Mouse (Mus musculus): ENCODE data around the gene Gm12184. TPM values are rescaled to one million over a fixed set of nuclear protein-coding genes. Genes with fewer than 3 reads are reported as not detected.
"Not testable (repeated sequence)": the region's sequence is repeated elsewhere in the genome, so short reads cannot be mapped to it uniquely, and the experiment has no call there.

The Gm12184 gene
- polyA plus RNA-seq, 1 experiment from 2014 or later, result 3.1 TPM

- ATAC-seq (ENCODE audit: low FRiP score, low read depth), result no peak
- Histone ChIP-seq H3K4me3 (peak overlapping the region; percentile 62), H3K27ac (no peak overlapping the region), H3K9me3 (no peaks in the 10 kb centered on the region), H3K4me1 (peaks cover 7% of the 10 kb centered on the region), H3K9ac (no peak overlapping the region), H3K36me3 (no peaks in the 10 kb centered on the region), H3K4me2 (replicated peaks) (peak overlapping the region; percentile 63), H3K27me3 (peaks cover 13% of the 10 kb centered on the region; the same call in 1 of the 2 replicates)
- 49% methylated on average over 8 of the region's 9 CpGs for WGBS
Observed at GRCm38 (mm10) chr11:48833078-48833730, 6.7 kb upstream of the Gm12184 start.

DNA sequence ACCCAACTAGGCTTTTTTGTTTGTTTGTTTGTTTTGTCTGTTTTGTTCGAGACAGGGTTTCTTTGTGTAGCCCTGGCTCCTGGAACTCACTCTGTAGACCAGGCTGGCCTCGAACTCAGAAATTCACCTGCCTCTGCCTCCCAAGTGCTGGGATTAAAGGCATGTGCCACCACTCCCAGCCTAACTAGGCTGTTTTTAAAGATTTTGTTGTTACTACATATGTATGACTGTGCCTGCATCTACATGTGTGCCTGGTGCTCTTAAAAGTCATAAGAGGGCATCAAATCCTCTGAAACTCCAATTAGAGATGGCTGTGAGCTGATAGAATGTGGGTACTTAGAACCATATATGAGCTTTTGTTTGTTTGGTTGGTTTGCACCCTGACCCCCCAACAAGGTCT lies 4.8 kb upstream of the Gm12184 start:
- Histone ChIP-seq H3K4me2 (replicated peaks) (no peak overlapping the region), H3K36me3 (no peaks in the 10 kb centered on the region), H3K4me1 (0 out of 2 replicates have a peak, but pooled peaks cover 8% of the 10 kb centered on the region), H3K9me3 (no peaks in the 10 kb centered on the region), H3K9ac (no peak overlapping the region), H3K27me3 (peaks cover 3% of the 10 kb centered on the region; the same call in 1 of the 2 replicates), H3K27ac (no peak overlapping the region), H3K4me3 (no peak overlapping the region)
- ATAC-seq (ENCODE audit: low FRiP score, low read depth), result no peak
- WGBS, result 72% methylated on average over 2 of the region's 2 CpGs

DNA sequence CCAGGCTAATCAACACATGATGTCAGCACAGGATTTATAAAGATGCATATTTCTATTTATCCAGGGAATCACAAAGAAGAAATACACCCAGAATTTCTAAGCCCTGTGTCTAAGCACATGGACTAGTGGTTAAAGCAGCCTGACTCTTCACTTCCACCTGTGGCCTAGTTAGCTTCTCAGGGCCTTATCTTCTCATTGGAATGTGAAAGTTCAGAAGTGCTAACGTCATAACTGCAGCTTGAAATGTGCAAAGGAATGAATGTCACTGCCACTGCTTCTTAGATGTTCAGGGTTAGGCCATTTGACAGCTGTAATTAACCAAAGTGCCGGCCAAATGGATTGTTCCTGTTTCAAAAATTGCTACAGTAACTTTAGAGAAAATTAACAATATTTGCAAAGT lies 3.8 kb upstream of the Gm12184 start:
- Histone ChIP-seq H3K9me3 (no peaks in the 10 kb centered on the region), H3K36me3 (no peaks in the 10 kb centered on the region), H3K27me3 (no peaks in the 10 kb centered on the region), H3K4me1 (0 out of 2 replicates have a peak, but pooled peaks cover 8% of the 10 kb centered on the region), H3K4me3 (no peak overlapping the region), H3K4me2 (replicated peaks) (no peak overlapping the region), H3K27ac (no peak overlapping the region), H3K9ac (no peak overlapping the region)
- WGBS, result 61% methylated on average over 2 of the region's 2 CpGs
- no peak for ATAC-seq (ENCODE audit: low FRiP score, low read depth)

GRCm38 (mm10) chr11:48827926-48828325 lies 1.5 kb upstream of the Gm12184 start:
- no peaks in the 10 kb centered on the region for H3K9me3 ChIP-seq
- no peak overlapping the region for H3K9ac ChIP-seq
- no peak for ATAC-seq (ENCODE audit: low FRiP score, low read depth)
- no peak overlapping the region for H3K27ac ChIP-seq
- no peak overlapping the region for H3K4me2 ChIP-seq (replicated peaks)
- H3K36me3 ChIP-seq, result no peaks in the 10 kb centered on the region
- H3K4me3 ChIP-seq, result no peak overlapping the region
- H3K27me3 ChIP-seq, result peaks cover 14% of the 10 kb centered on the region
- WGBS, result 77% methylated on average over 6 of the region's 6 CpGs
- peaks cover 22% of the 10 kb centered on the region; the same call in 1 of the 2 replicates for H3K4me1 ChIP-seq

- Histone ChIP-seq H3K9ac (peak overlapping the region; percentile 59), H3K36me3 (no peaks in the 10 kb centered on the region), H3K27me3 (peaks cover 14% of the 10 kb centered on the region), H3K9me3 (no peaks in the 10 kb centered on the region), H3K4me3 (peak overlapping the region; percentile 50), H3K4me2 (replicated peaks) (peak overlapping the region; percentile 67), H3K27ac (peak overlapping the region; percentile 75), H3K4me1 (peaks cover 22% of the 10 kb centered on the region; the same call in 1 of the 2 replicates)
- under 1% methylated on average over 6 of the region's 6 CpGs for WGBS
- peak; percentile 25; the same call in 1 of the 2 replicates for ATAC-seq (ENCODE audit: low FRiP score, low read depth)
Observed at GRCm38 (mm10) chr11:48826752-48827096, 269 bp upstream of the Gm12184 start.

DNA sequence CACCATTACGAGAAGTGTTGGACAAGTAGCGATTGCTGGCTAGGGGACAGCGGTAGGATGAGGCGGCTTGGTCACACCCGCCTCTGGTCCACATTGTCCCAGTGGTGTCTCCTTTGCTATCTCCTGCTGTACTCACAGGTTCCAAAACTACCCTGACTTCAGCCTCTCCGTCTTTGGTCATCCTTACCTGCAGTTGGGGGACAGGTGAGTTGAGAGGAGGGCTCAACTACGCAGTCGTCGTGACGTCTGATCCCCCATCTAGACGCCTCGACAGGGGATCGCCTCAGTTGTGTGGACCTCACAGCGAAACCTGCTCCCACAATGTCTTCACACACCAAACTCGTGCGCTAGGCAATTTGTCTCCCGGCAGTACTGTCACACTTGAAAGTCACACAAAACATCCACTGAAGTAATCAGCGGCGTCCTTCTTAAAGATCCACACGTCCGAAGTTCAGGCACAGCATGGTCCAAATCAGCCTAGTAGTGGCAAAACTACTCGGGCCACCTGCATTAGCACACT lies 2.1 kb downstream of the Gm12184 start:
- Histone ChIP-seq H3K4me1 (peaks cover 22% of the 10 kb centered on the region; the same call in 1 of the 2 replicates), H3K27me3 (peaks cover 14% of the 10 kb centered on the region)
- WGBS, result 4% methylated on average over 22 of the region's 22 CpGs

GRCm38 (mm10) chr11:48823536-48823972 lies 2.9 kb downstream of the Gm12184 start:
- ATAC-seq (ENCODE audit: low FRiP score, low read depth), result no peak; the same call in 1 of the 2 replicates
- under 1% methylated on average over 15 of the region's 15 CpGs for WGBS

More for the DNA sequence above, 2.1 kb downstream of the Gm12184 start:
- H3K36me3 ChIP-seq, result no peaks in the 10 kb centered on the region
- H3K4me2 ChIP-seq (replicated peaks), result peak overlapping the region; percentile 77
- H3K27ac ChIP-seq, result no peak overlapping the region
- ATAC-seq (ENCODE audit: low FRiP score, low read depth), result no peak
- H3K9ac ChIP-seq, result peak overlapping the region; percentile 56
- H3K4me3 ChIP-seq, result peak overlapping the region; percentile 45
- no peaks in the 10 kb centered on the region for H3K9me3 ChIP-seq

GRCm38 (mm10) chr11:48822768-48823512 lies 3.5 kb downstream of the Gm12184 start:
- H3K27ac ChIP-seq, result no peak overlapping the region
- H3K4me2 ChIP-seq (replicated peaks), result peak overlapping the region; percentile 77
- H3K36me3 ChIP-seq, result no peaks in the 10 kb centered on the region
- H3K9me3 ChIP-seq, result no peaks in the 10 kb centered on the region
- 34% methylated on average over 14 of the region's 14 CpGs for WGBS
- H3K27me3 ChIP-seq, result peaks cover 14% of the 10 kb centered on the region
- no peak overlapping the region for H3K9ac ChIP-seq
- peak overlapping the region; percentile 45 for H3K4me3 ChIP-seq
- peaks cover 22% of the 10 kb centered on the region; the same call in 1 of the 2 replicates for H3K4me1 ChIP-seq
- no peak for ATAC-seq (ENCODE audit: low FRiP score, low read depth)

More at GRCm38 (mm10) chr11:48823536-48823972, 2.9 kb downstream of the Gm12184 start:
- Histone ChIP-seq H3K4me2 (replicated peaks) (peak overlapping the region; percentile 77), H3K4me1 (peaks cover 22% of the 10 kb centered on the region; the same call in 1 of the 2 replicates), H3K27me3 (peaks cover 14% of the 10 kb centered on the region), H3K27ac (no peak overlapping the region), H3K9me3 (no peaks in the 10 kb centered on the region), H3K36me3 (no peaks in the 10 kb centered on the region), H3K4me3 (peak overlapping the region; percentile 45), H3K9ac (peak overlapping the region; percentile 56; the same call in 1 of the 2 replicates)

DNA sequence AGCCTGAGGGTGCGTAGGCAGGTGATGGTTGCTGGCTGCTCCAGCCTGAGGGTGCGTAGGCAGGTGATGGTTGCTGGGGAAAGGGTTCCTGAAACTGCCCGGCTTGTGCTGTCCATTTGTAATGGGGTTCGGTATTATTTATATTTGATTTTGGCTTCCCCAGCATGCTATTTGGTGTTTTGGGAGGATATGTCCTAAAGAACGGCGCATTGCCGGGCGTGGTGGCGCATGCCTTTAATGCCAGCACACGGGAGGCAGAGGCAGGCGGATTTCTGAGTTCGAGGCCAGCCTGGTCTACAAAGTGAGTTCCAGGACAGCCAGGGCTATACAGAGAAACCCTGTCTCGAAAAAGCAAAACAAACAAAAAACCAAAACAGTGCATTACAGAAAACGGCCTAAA lies 5.2 kb downstream of the Gm12184 start:
- not testable (repeated sequence) for H3K27ac ChIP-seq; H3K36me3 ChIP-seq; ATAC-seq (ENCODE audit: low FRiP score, low read depth); H3K4me2 ChIP-seq (replicated peaks); H3K9ac ChIP-seq; H3K9me3 ChIP-seq; H3K4me3 ChIP-seq
- H3K4me1 ChIP-seq, result peaks cover 13% of the 10 kb centered on the region; the same call in 1 of the 2 replicates
- 83% methylated on average over 14 of the region's 14 CpGs for WGBS
- peaks cover 14% of the 10 kb centered on the region for H3K27me3 ChIP-seq

DNA sequence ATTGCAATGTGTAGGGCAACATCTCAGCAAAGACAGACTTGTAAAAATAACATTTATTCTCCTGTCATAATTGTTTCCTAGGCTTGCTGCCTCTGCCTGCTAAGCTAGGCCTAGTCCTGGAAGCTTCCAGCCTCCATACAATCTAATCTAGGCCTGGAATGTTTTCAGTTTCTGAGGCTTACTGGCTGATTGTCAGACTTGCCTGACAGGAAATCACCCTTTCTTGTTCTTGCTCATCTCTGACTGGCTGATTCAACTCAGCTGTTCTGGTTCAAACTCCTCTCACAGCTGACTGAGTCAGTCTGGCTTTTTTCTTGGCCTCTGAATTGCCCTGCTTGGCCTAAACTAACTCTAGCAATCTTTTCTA lies 6.2 kb downstream of the Gm12184 start:
- Histone ChIP-seq H3K27ac (no peak overlapping the region), H3K4me3 (no peak overlapping the region), H3K36me3 (peaks cover 6% of the 10 kb centered on the region; the same call in 1 of the 2 replicates), H3K4me1 (peaks cover 22% of the 10 kb centered on the region), H3K9me3 (no peaks in the 10 kb centered on the region), H3K27me3 (peaks cover 14% of the 10 kb centered on the region), H3K9ac (no peak overlapping the region), H3K4me2 (replicated peaks) (no peak overlapping the region)
- ATAC-seq (ENCODE audit: low FRiP score, low read depth), result no peak

GRCm38 (mm10) chr11:48819614-48820307 lies 6.7 kb downstream of the Gm12184 start:
- Histone ChIP-seq H3K4me3 (no peak overlapping the region), H3K4me1 (peaks cover 27% of the 10 kb centered on the region), H3K9me3 (no peaks in the 10 kb centered on the region), H3K4me2 (replicated peaks) (no peak overlapping the region), H3K36me3 (peaks cover 10% of the 10 kb centered on the region), H3K9ac (no peak overlapping the region), H3K27me3 (peaks cover 12% of the 10 kb centered on the region), H3K27ac (no peak overlapping the region)
- 75% methylated on average over 7 of the region's 7 CpGs for WGBS
- no peak for ATAC-seq (ENCODE audit: low FRiP score, low read depth)
